Mouse (Mus musculus) spleen, adult 2 months (tissue): ENCODE results near the gene Ces2a.

Source experiments
- CTCF ChIP-seq: fragments of 200-500 bp; IDR thresholded peaks from 2 replicates; pipeline ENCODE4 v1.5.1; 2011; ENCODE audit warnings: mild to moderate bottlenecking, inconsistent platforms; ENCODE audit not compliant: insufficient read depth, insufficient read length, insufficient replicate concordance; ENCODE audit errors: extremely low read depth
- POLR2A ChIP-seq: fragments of 200-500 bp; IDR thresholded peaks from 2 replicates; pipeline ENCODE4 v1.6.1; 2011; ENCODE audit warnings: low read depth, low read length, inconsistent platforms

DNA sequence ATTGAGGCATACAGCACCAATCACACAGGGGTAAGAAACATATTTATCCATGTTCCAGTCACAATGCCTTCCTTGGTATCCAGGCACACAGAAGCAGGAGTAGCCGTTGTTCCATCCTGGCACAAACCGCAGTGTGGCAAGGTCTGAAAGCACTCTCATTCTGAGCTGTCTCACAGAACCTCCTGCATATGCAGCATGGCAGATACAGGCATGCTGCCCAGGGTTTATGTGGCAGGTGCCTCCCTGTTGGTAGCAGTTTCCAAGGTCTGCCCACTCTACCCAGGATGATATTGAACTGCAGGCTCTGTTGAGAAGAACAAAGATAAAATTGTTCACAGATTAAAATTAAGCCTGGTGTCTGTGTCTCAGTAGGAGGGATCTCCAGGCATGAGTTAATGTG lies 24.4 kb downstream of the Ces2a start:
- TF ChIP-seq CTCF (no peak), POLR2A (no peak)
